Mouse (Mus musculus) urinary bladder, adult 2 months (tissue): ENCODE measurements at regions not wholly inside any gene's neighbourhood (a gene's known extent, or its start where the extent isn't known, plus 50 kb on each side); places are given as distances from the start of the nearest gene placed in this dataset.

ENCODE experiments used
- DNase-seq: peaks from one replicate; pipeline ENCODE4 v3.0.0; 2022; ENCODE audit warnings: low spot score

DNA sequence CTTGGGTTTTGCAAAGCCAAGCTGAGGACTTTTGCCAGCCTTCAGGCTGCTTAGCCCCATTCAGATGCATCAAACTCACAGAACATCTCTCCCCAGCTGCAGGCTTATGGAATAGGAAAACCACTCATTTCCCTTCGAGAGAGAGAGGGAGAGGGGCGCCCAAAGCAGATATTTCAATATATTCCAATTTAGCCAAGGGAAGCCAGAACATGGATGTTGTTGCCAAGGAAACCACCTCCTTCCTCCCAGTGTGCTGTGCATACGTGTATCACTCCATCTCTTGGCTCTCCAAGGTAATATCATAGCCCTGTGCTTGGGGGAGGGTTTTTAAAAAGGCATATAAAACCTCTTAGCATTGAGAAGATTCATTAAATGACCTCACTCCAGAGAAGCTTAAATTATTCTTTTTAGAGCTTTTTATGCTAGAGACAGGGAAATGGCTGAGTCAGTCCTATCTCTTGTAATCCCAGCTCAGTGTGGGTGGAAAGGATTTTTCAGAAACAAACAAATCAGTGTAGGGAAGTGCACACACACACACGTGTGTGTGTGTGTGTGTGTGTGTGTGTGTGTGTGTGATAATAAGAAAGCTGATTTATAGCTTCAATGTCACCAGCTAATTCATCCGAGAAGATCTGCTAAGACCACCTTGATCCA, 245.1 kb downstream of the Rps24 start:
- no peak for DNase-seq

DNA sequence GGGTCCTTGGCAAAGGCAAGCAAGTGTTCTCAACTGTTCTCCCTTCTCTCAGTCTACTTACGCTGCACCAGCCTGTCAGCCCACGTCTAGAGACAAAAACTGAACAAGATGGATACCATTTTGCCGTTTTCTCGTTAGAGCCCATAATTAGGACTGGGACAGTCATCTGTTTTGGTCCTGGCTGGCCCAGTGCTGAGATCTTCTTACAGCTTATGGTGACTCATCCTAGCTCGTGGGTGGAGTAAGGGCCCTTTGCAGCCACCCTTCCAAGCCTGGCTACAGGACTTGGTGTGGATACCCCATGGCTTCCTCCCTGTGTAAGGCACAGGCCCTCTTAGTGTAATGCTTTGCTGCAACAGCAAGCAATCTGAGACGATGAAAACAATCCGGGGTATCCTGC, 246.4 kb downstream of the Rps24 start:
- DNase-seq: no peak

DNA sequence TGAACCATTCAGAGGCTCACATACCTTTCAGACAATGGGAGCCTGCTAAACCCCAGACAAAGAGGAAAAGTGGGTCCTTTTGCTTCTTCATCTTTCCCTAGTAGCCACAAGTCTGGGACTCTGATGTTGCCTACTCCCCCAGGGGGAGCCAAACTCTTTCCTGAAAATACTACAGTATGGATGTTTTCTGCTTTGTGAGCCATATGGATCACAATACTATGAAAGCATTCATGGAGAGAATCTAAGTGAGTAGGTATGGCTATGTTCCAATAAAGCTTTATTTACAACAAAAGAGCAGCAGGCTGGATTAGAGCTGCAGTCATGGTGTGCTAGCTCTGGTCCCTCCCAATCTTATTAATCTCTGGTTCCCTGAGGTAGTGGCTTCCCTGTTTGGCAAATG, 251.9 kb downstream of the Rps24 start:
- no peak for DNase-seq

DNA sequence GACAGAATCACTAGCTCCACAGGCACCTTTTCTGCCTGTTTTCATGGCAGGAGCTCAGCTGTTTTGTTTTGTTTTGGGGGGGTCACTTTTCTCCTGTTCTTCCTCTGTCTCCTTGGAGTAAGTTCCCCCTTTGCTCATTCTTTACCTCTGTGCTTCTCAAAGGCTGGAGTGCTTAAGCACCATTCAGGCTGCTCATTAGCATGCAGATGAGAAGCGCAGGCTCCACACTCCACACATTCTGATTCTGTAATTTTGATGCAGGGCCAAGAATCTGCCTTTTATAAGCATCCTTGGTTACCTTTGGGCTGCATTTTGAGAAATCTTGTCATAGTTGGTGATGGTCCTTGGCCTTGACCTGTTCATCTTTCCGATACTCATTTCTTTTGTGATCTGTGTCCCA, 257.5 kb downstream of the Rps24 start:
- DNase-seq: no peak

DNA sequence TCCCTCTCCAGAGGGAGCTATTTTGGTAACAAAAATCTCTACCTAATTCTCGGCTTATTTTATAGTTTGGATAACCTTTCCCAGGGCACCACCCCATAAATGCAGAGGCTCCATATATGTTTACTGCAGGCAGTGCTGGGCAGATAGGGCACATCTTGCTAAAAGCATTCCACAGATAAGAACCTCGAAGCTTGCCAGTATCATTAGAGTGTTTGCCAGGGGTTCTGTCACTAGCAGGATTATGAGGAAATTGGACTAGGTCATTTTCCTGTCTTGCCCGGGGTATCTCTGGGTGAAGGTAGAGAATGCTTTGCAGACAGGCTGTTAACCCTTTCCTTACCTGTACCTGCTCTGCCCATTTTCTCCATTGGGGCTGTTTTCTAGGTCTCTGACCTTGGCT, 258.8 kb downstream of the Rps24 start:
- DNase-seq: no peak

DNA sequence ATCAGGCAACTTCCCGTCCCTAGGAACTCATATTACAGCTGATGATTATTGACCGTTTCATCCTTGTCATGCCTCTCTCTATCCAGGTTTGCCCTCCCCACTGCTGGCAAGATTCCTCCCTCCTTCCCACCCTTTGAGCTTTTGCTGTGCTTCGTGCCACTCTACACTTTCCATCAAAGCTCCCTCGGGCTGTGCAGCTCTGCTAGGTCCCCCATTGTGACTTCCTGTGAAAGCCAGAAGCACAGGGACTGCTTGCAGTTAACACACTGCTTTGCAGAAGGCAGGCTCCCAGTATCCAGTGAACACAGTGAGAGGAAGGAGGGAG, 260.5 kb downstream of the Rps24 start:
- no peak for DNase-seq

DNA sequence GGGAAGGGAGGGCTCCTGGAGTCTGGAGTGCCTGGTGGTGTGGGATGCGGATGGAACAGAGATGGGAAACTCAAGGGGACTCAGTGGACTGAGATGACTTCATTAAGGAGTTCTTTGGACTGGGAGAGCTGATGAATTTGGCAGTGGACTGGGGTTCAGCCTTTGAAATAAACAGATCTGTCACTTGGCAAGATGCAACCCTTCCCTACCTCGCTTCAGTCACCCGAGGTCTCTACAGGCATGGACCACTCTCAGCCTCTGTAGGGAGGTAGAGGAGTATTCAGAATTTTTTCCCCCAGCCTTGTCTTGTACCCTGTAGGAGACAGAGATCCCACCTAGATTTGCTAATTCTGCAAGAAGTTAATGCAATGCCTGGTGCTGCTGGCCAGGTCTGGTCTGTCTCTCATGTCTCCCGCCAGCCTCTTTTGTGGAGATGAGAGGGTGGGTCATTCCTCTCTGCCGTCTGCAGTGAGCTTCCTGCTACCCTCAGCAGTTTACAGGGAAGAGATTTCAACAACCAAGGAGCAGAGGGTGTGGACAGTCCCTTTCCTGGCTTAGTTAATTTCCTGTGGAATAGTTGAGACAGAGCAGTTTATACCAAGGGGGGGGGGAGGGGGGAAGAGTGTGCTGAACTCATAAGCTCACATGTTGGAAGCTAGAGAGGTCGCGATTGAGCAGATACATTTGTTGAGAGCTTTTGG, 261.0 kb downstream of the Rps24 start:
- no peak for DNase-seq

DNA sequence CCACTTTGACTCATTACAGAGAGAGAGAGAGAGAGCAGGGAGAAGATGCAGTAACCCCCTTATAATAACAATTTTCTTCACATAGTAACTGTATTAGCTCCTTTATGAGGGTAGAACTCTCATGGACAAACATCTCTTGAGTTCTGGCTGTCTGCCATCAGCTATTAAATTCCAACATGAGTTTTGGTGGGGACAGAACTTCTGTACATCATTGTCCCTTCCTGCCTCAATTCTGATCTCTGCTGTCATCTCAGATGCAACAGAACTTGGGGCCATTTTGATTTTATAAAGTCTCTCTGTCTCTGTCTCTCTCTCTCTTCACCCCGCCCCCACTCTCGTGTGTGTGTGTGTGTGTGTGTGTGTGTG, 261.6 kb downstream of the Rps24 start:
- DNase-seq: no peak

DNA sequence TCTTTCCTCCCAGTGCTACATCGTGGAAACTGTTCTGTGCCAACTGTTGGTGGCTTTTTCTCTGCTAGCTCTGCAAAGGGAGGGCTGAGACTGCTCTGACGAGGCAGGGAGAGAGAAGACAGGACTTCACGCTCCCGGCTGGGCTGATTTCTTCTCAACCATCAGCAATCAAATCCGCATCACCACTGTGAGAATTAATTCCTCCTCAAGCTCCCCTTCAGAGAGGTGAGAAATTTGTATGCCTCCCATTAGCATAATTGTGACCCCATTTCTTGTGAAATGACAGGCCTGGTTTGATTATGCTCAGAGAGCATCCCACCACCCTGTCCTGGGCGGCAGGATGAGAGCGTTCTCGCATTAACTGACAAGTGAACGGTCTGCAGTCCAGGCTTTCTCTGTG, 262.4 kb downstream of the Rps24 start:
- no peak for DNase-seq

DNA sequence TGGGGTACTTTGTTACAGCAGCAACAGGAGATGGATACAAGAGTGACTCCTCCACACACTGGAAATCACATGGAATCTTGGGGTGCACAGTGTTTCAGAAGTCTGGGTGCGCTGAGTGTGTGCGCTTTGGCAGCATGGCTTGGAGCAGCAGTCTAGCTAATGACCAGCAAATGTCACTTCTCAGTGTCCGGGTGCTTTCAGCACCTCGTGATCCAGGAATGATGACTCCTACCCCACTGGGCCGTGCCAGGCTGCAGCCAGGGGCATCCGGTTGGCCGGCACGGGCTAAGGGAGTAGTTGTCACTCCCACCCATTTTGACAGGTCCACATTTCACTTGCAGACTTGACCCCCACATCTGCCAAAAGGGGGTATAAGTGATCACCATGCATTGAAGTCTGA, 264.3 kb downstream of the Rps24 start:
- no peak for DNase-seq

DNA sequence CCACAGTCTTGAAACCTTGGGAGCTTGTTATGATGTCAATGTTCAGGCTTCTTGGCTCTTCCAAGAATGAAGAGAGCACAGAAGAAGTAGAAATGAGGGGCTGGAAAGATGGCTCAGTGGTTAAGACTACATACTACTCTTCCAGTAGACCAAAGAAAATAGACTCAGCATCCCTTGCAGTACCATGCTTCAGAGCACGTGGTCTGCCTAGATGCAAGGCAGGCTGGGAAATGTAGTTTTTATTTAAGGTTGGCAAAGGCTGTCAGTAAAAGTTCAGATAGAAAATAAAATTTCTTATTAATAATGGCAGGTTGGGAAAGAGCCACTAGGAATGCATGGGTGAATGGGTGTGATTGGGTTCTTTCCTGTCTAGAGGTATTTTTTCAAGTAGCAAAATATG, 267.8 kb downstream of the Rps24 start:
- DNase-seq: no peak

DNA sequence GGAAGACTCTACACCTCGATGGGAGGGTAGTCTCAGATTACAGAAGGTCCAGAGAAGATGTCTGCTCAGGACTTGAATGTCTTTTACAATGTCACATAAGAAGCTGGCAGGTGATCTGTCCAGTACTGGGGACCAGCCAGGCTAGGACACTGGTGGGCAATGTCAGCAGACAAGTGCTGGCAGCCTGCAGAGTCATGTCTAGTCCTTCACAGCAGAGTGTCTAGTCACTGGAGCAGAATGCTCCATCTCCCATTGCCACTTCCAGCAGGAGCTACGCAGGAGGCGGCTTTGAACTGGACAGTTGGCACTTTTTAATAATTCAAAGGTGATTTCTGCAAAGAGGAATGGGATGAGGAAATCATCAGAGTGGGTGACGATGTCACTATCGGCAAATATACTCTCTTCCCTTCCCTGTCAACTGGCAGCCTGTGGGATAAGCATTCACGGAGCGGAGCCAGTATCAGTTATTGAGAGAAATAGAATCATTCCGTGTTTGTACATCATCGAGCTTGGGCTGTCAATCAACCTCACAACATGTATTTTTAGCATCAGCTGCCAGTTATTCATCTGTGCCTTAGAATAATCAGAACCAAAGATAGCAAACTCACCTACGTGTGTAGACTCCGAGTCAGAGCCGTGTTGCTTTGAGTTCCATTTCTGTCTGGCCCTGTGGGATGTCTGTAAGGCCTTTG, 268.6 kb downstream of the Rps24 start:
- DNase-seq: no peak

DNA sequence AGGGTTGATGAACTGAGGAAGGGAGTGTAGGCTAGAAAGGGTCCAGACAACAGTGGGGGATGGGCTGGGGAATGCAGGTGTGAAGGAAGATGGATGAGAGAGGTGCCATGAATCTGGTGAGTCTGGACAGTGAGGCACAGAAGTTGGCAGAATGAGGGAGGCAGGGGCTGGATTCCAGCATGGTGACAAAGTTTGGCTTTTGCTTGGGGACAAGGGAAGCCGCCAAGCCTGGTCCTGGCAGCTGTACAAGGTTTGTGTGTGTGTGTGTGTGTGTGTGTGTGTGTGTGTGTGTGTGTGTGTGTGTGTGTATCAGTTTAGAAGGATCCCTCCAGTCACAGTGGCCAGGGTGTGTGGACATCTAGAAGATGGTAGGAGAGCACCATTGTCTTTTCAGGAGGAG, 270.4 kb downstream of the Rps24 start:
- no peak for DNase-seq

DNA sequence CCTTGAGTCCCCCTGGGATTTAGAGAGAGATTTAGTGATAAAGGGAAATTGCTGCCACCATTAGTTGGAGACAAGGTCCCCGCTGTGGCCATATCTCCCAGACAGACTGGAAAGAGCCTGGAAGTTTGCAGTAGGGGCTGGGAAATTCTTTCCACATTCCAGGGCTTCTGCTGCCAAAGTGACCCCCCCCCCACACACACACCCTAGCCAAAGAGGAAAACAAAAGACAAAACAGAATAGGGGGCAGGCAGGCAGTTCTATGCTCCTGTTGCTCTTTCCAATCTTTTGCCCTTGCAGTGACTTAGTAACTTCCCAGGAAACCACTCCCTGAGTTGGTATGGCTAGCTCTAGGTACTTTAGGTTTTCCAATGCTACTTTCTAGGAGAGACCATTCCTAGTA, 270.9 kb downstream of the Rps24 start:
- DNase-seq: no peak

DNA sequence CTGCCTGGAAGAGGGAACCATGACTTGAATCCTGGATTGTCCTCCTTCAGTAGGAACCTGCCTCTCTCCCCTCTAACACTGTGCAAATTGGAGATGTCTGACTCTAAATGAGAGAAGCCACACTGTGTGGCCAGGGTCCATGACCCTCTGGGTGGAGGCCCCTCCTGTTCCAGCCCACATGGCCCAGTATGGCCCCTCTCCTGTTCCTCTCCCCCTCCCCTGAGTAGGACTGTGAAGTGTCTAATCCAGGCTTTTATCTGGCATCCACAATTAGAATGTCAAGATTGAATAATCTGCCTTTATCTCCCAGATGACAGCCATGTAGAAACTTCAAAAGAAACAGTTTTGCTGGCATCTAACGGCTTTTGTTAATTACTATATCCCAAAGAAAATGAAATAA, 274.0 kb downstream of the Rps24 start:
- DNase-seq: no peak

DNA sequence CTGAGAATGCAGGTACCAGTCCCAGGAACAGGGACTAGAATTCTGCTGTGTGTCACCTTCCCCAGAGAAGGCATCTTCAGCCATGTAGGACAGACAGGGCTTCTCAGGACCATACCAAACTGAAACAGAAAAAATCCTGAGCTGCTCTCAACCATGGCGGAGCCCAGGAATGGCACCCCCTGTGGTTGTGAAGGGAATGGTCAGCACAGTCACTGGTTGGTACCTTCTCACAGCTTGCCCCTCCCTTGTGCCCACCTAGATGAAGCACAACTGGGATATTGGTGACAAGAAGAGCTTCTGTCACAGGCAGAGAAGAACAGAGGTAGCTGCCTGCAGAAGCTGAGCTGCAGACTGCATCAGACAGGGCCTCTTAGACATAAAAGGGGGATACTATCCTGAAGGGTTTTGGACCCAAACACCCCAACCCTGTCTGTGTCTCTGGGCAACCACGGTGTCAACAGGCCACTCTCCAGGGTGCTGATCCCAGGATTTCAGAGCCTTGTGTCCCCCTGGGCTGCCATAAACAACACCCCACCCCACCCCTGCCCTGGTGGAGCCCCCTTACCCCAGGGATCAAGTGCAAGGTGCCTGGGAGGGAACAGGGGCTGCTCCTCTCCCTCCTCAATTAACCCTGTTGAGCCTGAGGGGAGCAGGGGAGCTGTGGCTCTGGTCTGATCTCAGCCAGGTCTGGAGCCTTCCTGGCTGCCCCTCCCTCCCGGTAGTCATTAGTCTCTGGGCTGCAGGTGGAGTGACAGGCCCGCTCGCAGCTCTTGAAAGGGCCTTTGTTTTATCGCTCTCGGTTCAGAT, 275.7 kb downstream of the Rps24 start:
- no peak for DNase-seq

DNA sequence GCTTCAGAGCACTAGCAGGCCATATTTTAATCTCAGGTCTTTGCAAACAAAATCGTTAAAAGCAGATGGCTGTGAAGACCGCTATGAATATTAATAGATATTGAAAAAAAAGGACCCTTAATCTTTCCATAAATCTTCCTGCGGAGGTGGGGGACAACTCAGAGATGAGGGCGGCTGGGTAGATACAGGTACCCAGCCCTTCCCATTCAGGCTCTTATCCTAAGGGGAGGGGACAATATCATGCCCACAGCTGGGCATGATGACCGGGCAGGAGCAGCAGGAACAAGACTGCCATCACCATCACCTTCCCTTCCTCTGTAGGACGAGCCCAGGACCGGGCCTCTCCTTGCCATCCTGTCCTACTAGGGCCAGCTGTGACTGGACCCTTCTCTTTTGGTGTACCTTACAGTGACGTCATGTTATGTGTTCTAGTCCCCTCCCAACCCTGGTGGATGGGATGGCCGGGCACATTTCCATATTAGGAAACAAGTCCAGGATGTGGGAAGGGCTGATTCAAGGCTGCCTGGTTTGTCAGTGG, 276.4 kb downstream of the Rps24 start:
- no peak for DNase-seq

DNA sequence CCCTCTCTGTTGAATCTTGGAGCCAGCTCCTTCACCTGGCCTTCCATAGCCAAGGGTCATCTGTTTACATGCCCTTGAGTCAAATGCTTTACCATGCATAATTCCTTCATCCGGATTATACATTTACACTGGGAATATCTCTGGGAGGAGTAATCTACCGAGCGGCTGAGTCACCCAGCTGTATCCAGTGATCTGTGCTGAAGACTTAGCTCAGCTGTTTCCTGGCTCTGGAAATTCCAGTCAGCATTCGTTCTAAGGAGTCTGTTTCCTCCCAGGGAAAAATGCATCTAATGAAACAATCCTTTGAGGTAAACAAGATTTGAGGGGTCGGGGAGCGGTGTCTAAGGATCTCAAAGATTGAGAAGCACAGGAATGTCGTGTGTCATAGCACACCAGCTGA, 276.9 kb downstream of the Rps24 start:
- no peak for DNase-seq

DNA sequence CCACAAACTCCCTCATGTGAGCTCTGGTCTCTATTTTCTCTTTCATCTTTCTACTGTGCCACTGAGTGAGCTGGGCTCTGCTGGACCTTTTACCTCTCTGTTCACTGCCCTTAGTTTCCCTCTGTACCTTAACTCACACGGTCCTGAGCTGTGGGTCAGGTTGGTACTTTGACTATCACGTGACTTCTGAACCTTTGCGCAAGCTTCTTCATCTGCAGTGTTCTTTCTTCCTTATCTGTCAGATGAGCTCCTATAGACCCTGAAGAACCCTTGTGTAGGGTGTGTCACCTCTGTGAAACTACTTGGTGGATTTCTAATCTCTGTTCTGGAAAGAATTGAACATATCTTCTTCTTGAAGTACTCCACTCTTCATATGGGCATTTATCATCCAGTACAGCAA, 279.3 kb downstream of the Rps24 start:
- DNase-seq: no peak

DNA sequence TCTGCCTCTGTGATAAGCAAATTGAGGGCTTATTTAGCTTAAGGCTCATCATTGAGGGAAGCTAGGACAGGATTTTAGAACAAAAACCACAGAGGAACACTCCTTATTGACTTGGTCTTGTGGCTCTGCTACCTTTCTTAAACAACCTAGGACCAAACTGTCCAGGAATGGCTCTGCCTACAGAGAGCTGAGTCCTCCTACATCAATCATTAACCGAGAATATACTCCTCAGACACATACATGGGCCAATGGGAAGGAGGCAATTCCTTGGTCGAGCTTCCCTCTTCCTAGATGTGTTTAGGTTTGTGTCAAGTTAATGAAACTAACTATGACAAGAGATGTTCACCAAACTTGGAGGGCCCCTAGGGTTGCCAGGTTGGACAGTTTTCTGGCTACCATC, 279.8 kb downstream of the Rps24 start:
- DNase-seq: no peak

DNA sequence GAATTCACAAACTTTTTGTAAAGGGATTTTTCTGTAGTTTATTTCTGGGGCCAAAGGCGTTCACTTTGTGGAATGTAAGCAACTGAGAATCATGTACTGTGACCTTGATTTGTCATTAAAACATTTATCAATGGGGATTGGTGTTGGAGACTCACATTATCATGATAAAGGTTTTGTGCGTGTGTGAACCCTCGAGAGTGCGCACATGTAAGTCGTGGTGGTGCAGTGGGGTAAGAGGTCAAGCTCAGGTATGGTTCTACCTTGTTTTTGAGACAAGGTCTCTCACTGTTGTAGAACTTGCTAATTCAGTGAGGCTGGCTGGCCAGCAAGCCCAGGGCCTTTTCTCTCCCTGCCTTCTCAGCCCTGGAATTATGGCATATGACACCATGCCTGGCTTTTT, 280.4 kb downstream of the Rps24 start:
- DNase-seq: no peak

DNA sequence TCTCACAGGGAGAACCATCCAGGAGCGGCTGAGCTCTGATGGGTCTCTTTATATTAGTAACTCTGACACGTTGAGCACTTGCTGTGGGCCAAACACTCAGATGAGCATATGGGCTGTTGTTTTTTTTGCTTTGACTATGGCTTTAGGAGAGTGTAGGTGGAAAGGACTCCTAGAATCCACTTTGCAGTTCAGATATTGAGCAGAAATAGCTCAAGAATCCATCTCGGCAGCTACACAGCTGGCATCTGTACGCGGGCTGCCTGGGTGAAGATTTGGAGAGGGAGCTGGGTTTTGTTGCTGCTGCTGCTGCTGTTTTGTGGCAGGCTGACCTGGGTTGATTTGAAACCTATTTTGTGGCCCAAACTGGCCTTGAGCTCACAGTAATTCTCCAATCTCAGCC, 281.0 kb downstream of the Rps24 start:
- no peak for DNase-seq

DNA sequence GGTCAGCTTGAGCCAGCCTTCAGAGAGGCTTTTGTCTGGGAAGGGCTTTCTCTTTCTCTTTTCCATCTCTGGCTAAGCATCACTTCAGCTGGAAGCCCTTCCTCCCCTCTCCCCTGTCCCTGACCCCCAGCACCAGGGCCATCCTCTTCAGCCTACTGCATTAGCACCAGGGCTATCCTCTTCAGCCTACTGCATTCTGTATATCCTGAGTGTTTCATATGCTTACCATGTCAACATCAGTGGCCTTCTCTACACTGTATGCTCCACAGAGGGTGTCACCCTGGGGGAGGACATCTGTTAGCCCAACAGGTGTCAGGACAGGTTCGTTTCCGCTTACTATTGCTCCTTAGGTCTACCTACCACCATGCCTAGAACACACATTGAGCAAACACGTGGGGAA, 282.5 kb downstream of the Rps24 start:
- no peak for DNase-seq
